Mouse (Mus musculus) heart, adult 2 months (tissue): ENCODE data around the gene Tnik.

Experiments
- CTCF ChIP-seq: fragments of 200-600 bp; IDR thresholded peaks from 2 replicates; pipeline ENCODE4 v1.8.1; 2022; ENCODE audit warnings: antibody characterized with exemption, mild to moderate bottlenecking, moderate library complexity
- POLR2A ChIP-seq: fragments of 200-500 bp; IDR thresholded peaks from 2 replicates; pipeline ENCODE4 v1.6.1; 2011; ENCODE audit warnings: mild to moderate bottlenecking, low read depth, low read length, control low read depth; ENCODE audit not compliant: insufficient read depth

GRCm38 (mm10) chr3:28441545-28441944 is 178.5 kb downstream of the Tnik start:
- no peak for TF ChIP-seq CTCF
- no peak for TF ChIP-seq POLR2A
